Comparison of ENCODE assay signal across 23 mouse cellular contexts in the genomic region with DNA sequence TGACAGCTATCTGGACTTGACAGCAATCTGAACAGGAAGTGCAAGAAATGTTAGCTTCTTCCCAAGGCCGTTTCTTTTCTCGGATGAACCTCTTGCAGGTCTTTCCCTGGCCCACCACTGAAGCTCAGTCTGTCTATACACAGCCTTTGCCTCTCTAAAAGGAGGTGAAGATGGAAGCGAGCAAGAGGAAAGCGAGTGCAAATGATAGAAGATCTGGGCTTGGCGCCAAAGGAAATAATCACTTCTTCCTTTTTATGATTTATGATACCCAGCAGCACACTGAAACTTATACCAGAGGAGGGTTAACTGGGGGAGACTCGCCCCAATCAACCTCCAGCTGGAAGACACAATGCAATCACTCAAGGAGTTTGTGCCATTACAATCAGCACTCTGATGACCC. TPM values are rescaled to one million over a fixed set of nuclear protein-coding genes. Genes with fewer than 3 reads are reported as not detected.
DNase-seq lines count a peak whose midpoint lies in the region; ATAC-seq lines count a peak whose summit lies in the region.
"Had no signal": no experiment of that assay in that cellular context is flagged by ENCODE, and none has a peak within 500 bp of the region (broad histone marks: within the 10 kb centered on the region; RNA-seq: fewer than 3 reads in every experiment).

No protein-coding gene starts in this region.

- no peak overlapping the region for H3K9ac ChIP-seq in kidney, embryonic 15.5 days
- no peak overlapping the region for H3K9ac ChIP-seq in lung, embryonic 16.5 days (ENCODE audit: low read length)
- H3K9ac ChIP-seq: hindbrain, embryonic 15.5 days; intestine, embryonic 15.5 days; midbrain, embryonic 13.5 days; neural tube, embryonic 12.5 days had no signal

- H3K4me3 ChIP-seq in kidney, embryonic 15.5 days (replicated peaks) = no peak overlapping the region
- no peak overlapping the region for H3K4me3 ChIP-seq in lung, embryonic 16.5 days (ENCODE audit: low read length)
- H3K4me3 ChIP-seq: forebrain, embryonic 10.5 days; heart, adult 2 months; hindbrain, embryonic 15.5 days; intestine, embryonic 15.5 days; midbrain, embryonic 13.5 days; neural tube, embryonic 12.5 days had no signal

- peaks cover 25% of the 10 kb centered on the region for H3K4me1 ChIP-seq in kidney, embryonic 15.5 days
- H3K4me1 ChIP-seq in lung, embryonic 16.5 days (replicated peaks; ENCODE audit: control insufficient read depth, insufficient read depth, low read length) = peaks cover 18% of the 10 kb centered on the region
- H3K4me1 ChIP-seq: neural tube, embryonic 12.5 days had no signal

- H3K9me3 ChIP-seq in kidney, embryonic 15.5 days (replicated peaks) = no peaks in the 10 kb centered on the region
- H3K9me3 ChIP-seq in lung, embryonic 16.5 days (ENCODE audit: control insufficient read depth, low read length) = no peaks in the 10 kb centered on the region
- H3K9me3 ChIP-seq: forebrain, embryonic 10.5 days; hindbrain, embryonic 15.5 days; intestine, embryonic 15.5 days; megakaryocyte, embryonic 14.5 days; midbrain, embryonic 13.5 days; neural tube, embryonic 12.5 days had no signal

- H3K36me3 ChIP-seq in kidney, embryonic 15.5 days = no peaks in the 10 kb centered on the region
- no peaks in the 10 kb centered on the region for H3K36me3 ChIP-seq in lung, embryonic 16.5 days (ENCODE audit: control insufficient read depth, insufficient read depth, low read length)
- H3K36me3 ChIP-seq: forebrain, embryonic 10.5 days; hindbrain, embryonic 15.5 days; intestine, embryonic 15.5 days; midbrain, embryonic 13.5 days; neural tube, embryonic 12.5 days had no signal

- 0 out of 2 replicates have a peak, but pooled peaks cover 3% of the 10 kb centered on the region for H3K27me3 ChIP-seq in kidney, embryonic 15.5 days
- no peaks in the 10 kb centered on the region for H3K27me3 ChIP-seq in lung, embryonic 16.5 days (ENCODE audit: control insufficient read depth, insufficient read depth, low read depth, low read length)
- H3K27me3 ChIP-seq: hindbrain, embryonic 15.5 days; intestine, embryonic 15.5 days; megakaryocyte, embryonic 14.5 days; midbrain, embryonic 13.5 days; neural tube, embryonic 12.5 days had no signal

- peak; percentile 50; the same call in 1 of the 2 replicates for ATAC-seq in kidney, embryonic 15.5 days (replicated peaks; ENCODE audit: low FRiP score)
- ATAC-seq in lung, embryonic 16.5 days (ENCODE audit: low read depth) = peak; percentile 36; the same call in 1 of the 2 replicates
- ATAC-seq in granulocyte monocyte progenitor cell, adult 5-6 weeks (replicated peaks; ENCODE audit: poor library complexity, severe bottlenecking) = peak; percentile 15
- ATAC-seq: intestine, embryonic 15.5 days; midbrain, embryonic 13.5 days had no signal

- WGBS in kidney, embryonic 15.5 days = 30% methylated on average over 6 of the region's 6 CpGs
- 26% methylated on average over 6 of the region's 6 CpGs for WGBS in lung, embryonic 16.5 days

- H3K4me2 ChIP-seq in kidney, embryonic 15.5 days = no peak overlapping the region
- no peak overlapping the region for H3K4me2 ChIP-seq in lung, embryonic 16.5 days (ENCODE audit: low read depth, low read length)
- H3K4me2 ChIP-seq: intestine, embryonic 15.5 days; midbrain, embryonic 13.5 days; neural tube, embryonic 12.5 days had no signal

- DNase-seq in kidney, adult 18-20 months = no peak
- no peak for DNase-seq in lung, adult 18-20 months
- no peak for DNase-seq in layer of hippocampus, postnatal 36 days
- DNase-seq in heart, adult 9 months (ENCODE audit: low spot score in 2 of 2) = no peak
- DNase-seq: adrenal gland, postnatal 25 days; cerebellum, adult 9-11 months; gastrocnemius, postnatal 25 days; heart, adult 2 months; layer of hippocampus, adult 9-11 months; liver; retina, postnatal 1 day; right cerebral cortex, postnatal 25 days; spleen, adult 18-20 months had no signal

- no peak overlapping the region for H3K27ac ChIP-seq in kidney, embryonic 15.5 days
- H3K27ac ChIP-seq in lung, embryonic 16.5 days (ENCODE audit: low read length) = no peak overlapping the region
- H3K27ac ChIP-seq: forebrain, embryonic 10.5 days; heart, adult 2 months; hindbrain, embryonic 15.5 days; intestine, embryonic 15.5 days; left cerebral cortex, adult 2 months; midbrain, embryonic 13.5 days; neural tube, embryonic 12.5 days had no signal

RNA-seq across cellular contexts. Expression of a gene that starts 41.6 kb away (rescaled TPM):
- 2.0 and 2.7 TPM in 2 replicates for polyA plus RNA-seq in kidney, embryonic 15.5 days (2015; fragmentation: Nextera tagmentation; extraction: Ambion mirVana)
- polyA plus RNA-seq in lung, embryonic 16.5 days (2015; fragmentation: Nextera tagmentation; extraction: Ambion mirVana) = 3.2 and 4.0 TPM in 2 replicates
- total RNA-seq in granulocyte monocyte progenitor cell, adult 5-6 weeks (2014; fragmentation: Nextera tagmentation) = 0.19 TPM in 1 of 2 replicates, not detected in the other
- total RNA-seq in granulocyte monocyte progenitor cell, adult 5-6 weeks (2017) = 0.26 and 1.6 TPM in 2 replicates
- 10 to 100 TPM; 34.9 to 36.5 TPM for total RNA-seq in layer of hippocampus, postnatal 36 days (2021)

Comparison
In these comparisons a context has a peak if more than half of its experiments do, and no peak if none do; other contexts are left out.
1. RNA of a gene that starts 41.6 kb away (total RNA-seq): 34.9 to 36.5 TPM in layer of hippocampus, postnatal 36 days; 0.19 to 1.6 TPM in granulocyte monocyte progenitor cell, adult 5-6 weeks; every median in the first group is over 10 times any median in the second.
2. Peak in every context shown above with its lines, with median percentiles within 50 percentile points of each other: ATAC-seq.